9 mouse cellular contexts compared by ENCODE assay signal in the genomic region with DNA sequence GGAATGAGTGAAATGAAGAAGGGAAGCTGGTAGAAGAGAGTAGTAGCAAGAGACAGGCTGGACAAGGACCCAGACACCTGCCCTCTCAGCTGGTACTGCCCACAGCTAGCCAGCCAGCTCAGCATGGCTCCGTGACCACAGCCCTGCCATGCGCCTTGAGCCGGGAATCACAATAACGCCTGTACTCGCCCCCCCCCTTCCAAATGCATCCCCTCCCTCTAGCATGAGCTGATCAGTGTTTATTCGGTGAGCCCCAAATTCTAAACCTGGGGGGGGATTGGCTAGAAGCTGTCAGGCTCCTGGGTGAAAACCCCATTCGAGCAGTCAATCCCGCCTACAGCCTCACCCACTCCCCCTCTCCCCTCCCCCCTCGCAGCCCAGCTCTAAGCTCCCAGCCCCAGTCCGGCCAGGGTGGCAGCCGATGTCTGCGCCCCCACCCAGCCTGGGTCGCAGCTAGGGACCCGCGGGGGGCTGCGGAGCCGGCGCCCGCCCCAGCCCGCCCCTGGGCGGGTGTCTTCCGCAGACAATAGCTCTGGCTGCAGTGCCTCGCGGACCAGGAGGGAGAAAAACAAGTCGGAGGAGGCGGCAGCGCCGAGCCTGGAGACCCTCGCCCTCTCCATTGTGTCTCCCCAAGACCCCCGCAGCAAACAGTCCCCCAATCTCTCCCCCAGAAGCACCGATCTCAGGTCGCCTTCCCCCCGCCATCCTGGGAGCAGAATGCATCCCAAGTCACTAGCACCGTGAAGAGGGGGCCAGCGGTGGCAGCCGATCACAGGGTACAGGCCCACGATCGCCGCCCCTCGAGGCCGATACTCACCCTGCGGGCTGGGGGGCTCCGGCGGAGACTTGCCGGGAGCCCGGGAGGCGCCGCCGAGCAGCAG. TPM values are rescaled to one million over a fixed set of nuclear protein-coding genes. Genes with fewer than 3 reads are reported as not detected.
A peak's percentile ranks its signal among the peaks of the same experiment; 100 is the strongest.
DNase-seq lines count a peak whose midpoint lies in the region; ATAC-seq and TF ChIP-seq lines count a peak whose summit lies in the region.
"Had no signal": no experiment of that assay in that cellular context is flagged by ENCODE, and none has a peak within 500 bp of the region (broad histone marks: within the 10 kb centered on the region; RNA-seq: fewer than 3 reads in every experiment).

No protein-coding gene starts in this region.

- H3K9me3 ChIP-seq in forebrain, postnatal 0 days (ENCODE audit: low read length): no peaks in the 10 kb centered on the region
- no peaks in the 10 kb centered on the region for H3K9me3 ChIP-seq in limb, embryonic 13.5 days
- no peaks in the 10 kb centered on the region for H3K9me3 ChIP-seq in neural tube, embryonic 13.5 days

- H3K9ac ChIP-seq in forebrain, postnatal 0 days: peak overlapping the region; percentile 100
- peak overlapping the region; percentile 97 for H3K9ac ChIP-seq in limb, embryonic 13.5 days
- peak overlapping the region; percentile 96 for H3K9ac ChIP-seq in neural tube, embryonic 13.5 days

- peak overlapping the region; percentile 85 for H3K4me2 ChIP-seq in forebrain, postnatal 0 days (ENCODE audit: low read depth)
- H3K4me2 ChIP-seq in limb, embryonic 13.5 days (replicated peaks): peak overlapping the region; percentile 74
- H3K4me2 ChIP-seq in neural tube, embryonic 13.5 days: peak overlapping the region; percentile 92

- no peak; the same call in 1 of the 2 replicates for TF ChIP-seq CTCF in forebrain, postnatal 0 days (IDR thresholded peaks at IDR 0.05; ENCODE audit: low read depth)

- WGBS in forebrain, postnatal 0 days: 2% methylated on average over 42 of the region's 49 CpGs
- under 1% methylated on average over 45 of the region's 49 CpGs for WGBS in limb, embryonic 13.5 days
- WGBS in neural tube, embryonic 13.5 days: 0% methylated on average over 29 of the region's 49 CpGs

- peak overlapping the region; percentile 99 for H3K27ac ChIP-seq in forebrain, postnatal 0 days (ENCODE audit: low read depth, low read length)
- H3K27ac ChIP-seq in limb, embryonic 13.5 days: peak overlapping the region; percentile 94
- peak overlapping the region; percentile 91 for H3K27ac ChIP-seq in neural tube, embryonic 13.5 days (replicated peaks)

- H3K4me3 ChIP-seq in forebrain, postnatal 0 days (ENCODE audit: low read depth, low read length): peak overlapping the region; percentile 98
- H3K4me3 ChIP-seq in limb, embryonic 13.5 days: peak overlapping the region; percentile 93
- peak overlapping the region; percentile 74 for H3K4me3 ChIP-seq in neural tube, embryonic 13.5 days

- ATAC-seq in cerebellum, adult (ENCODE audit: insufficient number of reproducible peaks, low FRiP score, low TSS enrichment): peak; percentile 1; the same call in 1 of the 2 replicates
- ATAC-seq in forebrain, postnatal 0 days: peak; percentile 64
- ATAC-seq in limb, embryonic 13.5 days (ENCODE audit: low FRiP score, low read depth): peak; percentile 27
- peak; percentile 69 for ATAC-seq in neural tube, embryonic 13.5 days (ENCODE audit: low read depth)

- peaks cover 24% of the 10 kb centered on the region for H3K4me1 ChIP-seq in forebrain, postnatal 0 days (ENCODE audit: insufficient read depth)
- peaks cover 43% of the 10 kb centered on the region for H3K4me1 ChIP-seq in limb, embryonic 13.5 days
- peaks cover 44% of the 10 kb centered on the region for H3K4me1 ChIP-seq in neural tube, embryonic 13.5 days (replicated peaks)

- no peak for DNase-seq in cerebellum, postnatal 4 days (ENCODE audit: low spot score in 2 of 2)
- peak; percentile 49 for DNase-seq in thymus, postnatal 4 days
- DNase-seq in thymus, postnatal 36 days: no peak
- peak; percentile 78 for DNase-seq in forebrain, postnatal 0 days
- DNase-seq in T-cell, adult 2 months (ENCODE audit: low spot score): no peak

- H3K27me3 ChIP-seq in forebrain, postnatal 0 days (ENCODE audit: insufficient read depth, low read length): no peaks in the 10 kb centered on the region
- H3K27me3 ChIP-seq in limb, embryonic 13.5 days: peaks cover 30% of the 10 kb centered on the region
- peaks cover 28% of the 10 kb centered on the region for H3K27me3 ChIP-seq in neural tube, embryonic 13.5 days

- peaks cover 19% of the 10 kb centered on the region for H3K36me3 ChIP-seq in forebrain, postnatal 0 days (ENCODE audit: insufficient read depth)
- H3K36me3 ChIP-seq in limb, embryonic 13.5 days: peaks cover 19% of the 10 kb centered on the region
- peaks cover 20% of the 10 kb centered on the region for H3K36me3 ChIP-seq in neural tube, embryonic 13.5 days

RNA-seq across cellular contexts. Expression of gene Fam171a2, which starts 0.7 kb away (rescaled TPM):
- total RNA-seq in forebrain, postnatal 0 days (2014; rRNA removed): 351 and 361 TPM in 2 replicates
- polyA plus RNA-seq in forebrain, postnatal 0 days (2015; fragmentation: Nextera tagmentation; extraction: Ambion mirVana): 26.2 and 26.9 TPM in 2 replicates
- polyA plus RNA-seq in limb, embryonic 13.5 days (2015; fragmentation: Nextera tagmentation; extraction: Ambion mirVana): 4.4 and 4.8 TPM in 2 replicates
- polyA plus RNA-seq in neural tube, embryonic 13.5 days (2015; fragmentation: Nextera tagmentation; extraction: Ambion mirVana): 20.3 and 21.6 TPM in 2 replicates
- total RNA-seq: CH12.LX had no signal

RNA-seq across cellular contexts. Expression of gene Grn, which starts 16.7 kb away (rescaled TPM):
- 49.5 and 66.2 TPM in 2 replicates for total RNA-seq in forebrain, postnatal 0 days (2014; rRNA removed)
- polyA plus RNA-seq in forebrain, postnatal 0 days (2015; fragmentation: Nextera tagmentation; extraction: Ambion mirVana): 72.3 and 86.6 TPM in 2 replicates
- 141 and 149 TPM in 2 replicates for polyA plus RNA-seq in limb, embryonic 13.5 days (2015; fragmentation: Nextera tagmentation; extraction: Ambion mirVana)
- 83.3 and 88.6 TPM in 2 replicates for polyA plus RNA-seq in neural tube, embryonic 13.5 days (2015; fragmentation: Nextera tagmentation; extraction: Ambion mirVana)

RNA-seq across cellular contexts. Expression of gene Itga2b, which starts 23.1 kb away (rescaled TPM):
- 2.2 and 3.7 TPM in 2 replicates for total RNA-seq in forebrain, postnatal 0 days (2014; rRNA removed)
- 8.7 and 12.4 TPM in 2 replicates for polyA plus RNA-seq in forebrain, postnatal 0 days (2015; fragmentation: Nextera tagmentation; extraction: Ambion mirVana)
- 4.4 and 6.1 TPM in 2 replicates for polyA plus RNA-seq in limb, embryonic 13.5 days (2015; fragmentation: Nextera tagmentation; extraction: Ambion mirVana)
- polyA plus RNA-seq in neural tube, embryonic 13.5 days (2015; fragmentation: Nextera tagmentation; extraction: Ambion mirVana): 5.7 and 6.2 TPM in 2 replicates

RNA-seq across cellular contexts. Expression of gene Slc25a39, which starts 39.1 kb away (rescaled TPM):
- 96.3 and 114 TPM in 2 replicates for total RNA-seq in forebrain, postnatal 0 days (2014; rRNA removed)
- 120 and 129 TPM in 2 replicates for polyA plus RNA-seq in forebrain, postnatal 0 days (2015; fragmentation: Nextera tagmentation; extraction: Ambion mirVana)
- polyA plus RNA-seq in limb, embryonic 13.5 days (2015; fragmentation: Nextera tagmentation; extraction: Ambion mirVana): 173 and 180 TPM in 2 replicates
- 154 TPM in 2 replicates for polyA plus RNA-seq in neural tube, embryonic 13.5 days (2015; fragmentation: Nextera tagmentation; extraction: Ambion mirVana)

RNA-seq across cellular contexts. Expression of gene Rundc3a, which starts 53.6 kb away (rescaled TPM):
- total RNA-seq in forebrain, postnatal 0 days (2014; rRNA removed): 306 and 418 TPM in 2 replicates
- 118 and 121 TPM in 2 replicates for polyA plus RNA-seq in forebrain, postnatal 0 days (2015; fragmentation: Nextera tagmentation; extraction: Ambion mirVana)
- 1.3 and 1.4 TPM in 2 replicates for polyA plus RNA-seq in limb, embryonic 13.5 days (2015; fragmentation: Nextera tagmentation; extraction: Ambion mirVana)
- 156 and 161 TPM in 2 replicates for polyA plus RNA-seq in neural tube, embryonic 13.5 days (2015; fragmentation: Nextera tagmentation; extraction: Ambion mirVana)

Comparison
In these comparisons a context has a peak if more than half of its experiments do, and no peak if none do; other contexts are left out.
1. DNase-seq: peak in thymus, postnatal 4 days (single experiment) and forebrain, postnatal 0 days (single experiment); none in cerebellum, postnatal 4 days (0 of 2), thymus, postnatal 36 days (0 of 2) and T-cell, adult 2 months (single experiment).
2. ATAC-seq: peak in every context shown above with its lines; median percentile 69 in neural tube, embryonic 13.5 days; 64 in forebrain, postnatal 0 days; 27 in limb, embryonic 13.5 days; 1 in cerebellum, adult.
3. Peak in every context shown above with its lines, with median percentiles within 50 percentile points of each other: H3K27ac ChIP-seq, H3K4me2 ChIP-seq, H3K4me3 ChIP-seq and H3K9ac ChIP-seq.